Mouse (Mus musculus) Patski (cell line): ENCODE measurements around the gene Sipa1l3. TPM values are rescaled to one million over a fixed set of nuclear protein-coding genes. Genes with fewer than 3 reads are reported as not detected.

Source experiments
- ATAC-seq: fragments of 100-300 bp; one replicate; pipeline ENCODE4 v1.8.0; 2021
- CTCF ChIA-PET: fragments of 350-600 bp; sonication (Branson Sonifier 250); formaldehyde crosslinking; loops from one replicate; lab custom pipeline; 2022; ENCODE audit warnings: inconsistent platforms; lab: Charles Lee
- POLR2A ChIA-PET: fragments of 350-600 bp; sonication (Branson Sonifier 250); formaldehyde crosslinking; loops from one replicate; lab custom pipeline; 2022; ENCODE audit warnings: antibody characterized with exemption, inconsistent platforms; lab: Charles Lee
- DNase-seq: peaks from one replicate; pipeline ENCODE4 v3.0.0-alpha.2; 2011; ENCODE audit warnings: low read depth, low spot score
- H3K27me3 ChIP-seq: fragments of 371-371 bp; one replicate; pipeline ENCODE4 v1.5.1; 2021
- CTCF ChIP-seq: fragments of 100-300 bp; IDR thresholded peaks from one replicate; pipeline ENCODE4 v1.5.1; 2021
- in situ Hi-C: fragments of 300-500 bp; cut with MboI; formaldehyde crosslinking; loops from 3 replicates; pipeline ENCODE4 v1.11.1; 2018; ENCODE audit warnings: low pct_unique_long_range_greater_than_20kb, mixed read lengths
- polyA plus RNA-seq: library from polyadenylated mRNA; unstranded; gene quantifications from one replicate; pipeline ENCODE4 v1.2.3, GENCODE M21; 2021

Sipa1l3 gene
- polyA plus RNA-seq, 1 experiment from 2014 or later, result 27.2 TPM

DNA sequence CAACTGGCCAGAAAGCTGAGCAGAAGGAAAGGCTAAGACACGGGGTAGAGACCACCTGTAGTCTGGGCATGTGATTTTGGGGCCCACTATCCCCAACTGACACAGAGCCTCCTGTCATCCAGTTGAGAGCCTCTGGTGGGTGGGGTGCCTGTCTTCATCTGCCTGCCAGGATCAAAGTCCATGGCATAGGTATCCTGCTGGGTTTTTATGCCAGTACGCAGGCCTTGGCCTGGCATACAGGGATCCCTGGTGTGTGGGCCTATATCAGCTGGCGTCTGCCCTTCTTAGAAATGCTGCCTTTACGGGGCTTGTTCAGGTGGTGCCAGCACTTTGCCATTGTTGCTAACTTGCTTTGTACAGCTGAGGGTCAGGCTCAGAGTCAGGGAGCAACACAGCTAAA is 123.3 kb downstream of the Sipa1l3 start:
- POLR2A ChIA-PET, result no interaction called here
- in situ Hi-C loops, result no loop called here
- DNase-seq (no peak), ATAC-seq (no peak)
- no peak for TF ChIP-seq CTCF
- CTCF ChIA-PET, result interaction anchor here (1.7 kb wide), 1 partner anchor 11 kb away, joined by 6 read pairs; no protein-coding TSS in a partner anchor
- H3K27me3 ChIP-seq, result no peaks in the 10 kb centered on the region

DNA sequence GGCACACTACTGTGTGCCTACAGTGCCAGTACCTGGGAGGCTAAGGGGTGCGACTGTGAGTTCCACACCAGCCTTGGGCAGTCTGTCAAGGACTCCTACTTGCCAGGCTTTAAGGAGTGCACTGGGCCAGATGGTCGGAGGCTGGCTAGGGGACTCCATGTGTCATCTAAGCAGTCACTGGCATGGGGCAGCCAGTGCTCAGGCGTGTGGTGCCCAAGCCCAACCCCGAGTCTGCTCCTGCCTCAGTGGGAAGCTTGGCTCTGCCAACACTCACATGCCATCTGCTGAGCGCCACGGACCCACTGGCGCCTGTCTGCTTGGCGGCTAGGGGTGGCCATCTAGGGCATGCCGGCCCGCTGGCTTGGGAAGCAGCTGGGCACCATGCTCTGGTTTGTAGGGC is 125.1 kb downstream of the Sipa1l3 start:
- no peaks in the 10 kb centered on the region for H3K27me3 ChIP-seq
- in situ Hi-C loops, result no loop called here
- no peak for ATAC-seq
- no peak for TF ChIP-seq CTCF
- POLR2A ChIA-PET, result interaction anchor here (0.6 kb wide), 1 partner anchor 49 kb away, joined by 3 read pairs; no protein-coding TSS in a partner anchor
- CTCF ChIA-PET, result interaction anchor here (1.2 to 1.9 kb wide), 2 partner anchors 128 to 130 kb away, joined by 3 to 6 read pairs; no protein-coding TSS in a partner anchor
- no peak for DNase-seq

DNA sequence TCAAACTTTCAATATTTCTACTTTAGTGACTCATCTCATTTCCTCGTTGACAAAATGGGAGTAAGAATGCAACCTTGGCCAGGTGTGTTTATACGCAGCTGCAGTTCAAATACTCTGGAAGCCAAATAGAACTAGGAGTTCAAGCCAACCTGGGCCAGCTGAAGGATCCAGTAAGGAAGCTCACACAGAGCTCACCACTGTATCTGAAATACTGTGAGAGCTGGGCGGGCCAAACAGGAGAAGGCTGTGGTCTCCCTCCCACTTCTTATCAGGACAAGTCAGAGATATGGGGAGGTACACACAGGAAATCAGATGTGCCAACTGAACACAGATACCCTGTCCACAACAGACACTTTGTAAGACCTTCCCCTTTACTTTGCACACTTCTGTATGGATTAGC is 125.6 kb downstream of the Sipa1l3 start:
- no peak for TF ChIP-seq CTCF
- no peaks in the 10 kb centered on the region for H3K27me3 ChIP-seq
- in situ Hi-C loops, result no loop called here
- CTCF ChIA-PET, result interaction anchor here (1.2 to 1.9 kb wide), 2 partner anchors 129 to 131 kb away, joined by 3 to 6 read pairs; no protein-coding TSS in a partner anchor
- ATAC-seq (no peak), DNase-seq (no peak)
- POLR2A ChIA-PET, result interaction anchor here (0.6 kb wide), 1 partner anchor 50 kb away, joined by 3 read pairs; no protein-coding TSS in a partner anchor

DNA sequence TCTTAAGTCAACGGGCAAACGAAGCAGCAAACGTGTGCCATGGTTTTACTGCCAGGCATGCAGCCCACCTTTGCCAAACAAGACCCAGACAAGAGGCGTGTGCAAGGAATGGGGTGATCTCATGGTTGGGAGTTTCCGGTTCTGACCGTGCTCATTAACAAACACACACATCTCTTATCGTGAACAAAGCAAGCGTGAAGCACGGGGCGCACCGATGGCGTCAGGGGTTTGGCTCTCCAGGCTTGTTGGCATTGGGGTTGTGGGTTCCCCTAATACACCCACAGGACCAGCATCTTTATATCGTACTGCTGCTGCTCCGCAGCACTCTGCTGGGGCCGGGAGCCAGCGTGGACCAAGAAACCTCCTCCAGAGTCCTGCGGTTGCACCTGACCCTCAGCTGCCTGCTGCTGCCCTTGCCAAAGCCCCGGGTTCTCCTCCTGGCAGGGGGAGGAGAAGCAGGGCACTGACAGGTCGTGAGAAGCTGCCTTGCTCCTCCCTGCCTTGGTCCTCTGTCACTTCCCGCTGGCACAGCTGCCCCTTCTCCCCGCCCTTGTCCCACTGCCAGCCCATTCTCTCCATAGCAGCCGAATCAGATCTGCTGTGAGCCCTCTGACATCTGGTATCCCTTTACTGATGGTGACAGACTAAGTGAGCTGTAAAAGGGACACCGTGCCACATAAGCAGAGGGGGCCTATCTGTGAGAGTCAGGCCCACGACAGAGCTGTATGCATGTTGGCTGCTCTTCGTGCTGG is 126.5 kb downstream of the Sipa1l3 start:
- H3K27me3 ChIP-seq, result no peaks in the 10 kb centered on the region
- POLR2A ChIA-PET, result no interaction called here
- CTCF ChIA-PET, result interaction anchor here (1.9 kb wide), 1 partner anchor 131 kb away, joined by 6 read pairs; no protein-coding TSS in a partner anchor
- in situ Hi-C loops, result no loop called here
- TF ChIP-seq CTCF, result no peak
- ATAC-seq (no peak), DNase-seq (no peak)

DNA sequence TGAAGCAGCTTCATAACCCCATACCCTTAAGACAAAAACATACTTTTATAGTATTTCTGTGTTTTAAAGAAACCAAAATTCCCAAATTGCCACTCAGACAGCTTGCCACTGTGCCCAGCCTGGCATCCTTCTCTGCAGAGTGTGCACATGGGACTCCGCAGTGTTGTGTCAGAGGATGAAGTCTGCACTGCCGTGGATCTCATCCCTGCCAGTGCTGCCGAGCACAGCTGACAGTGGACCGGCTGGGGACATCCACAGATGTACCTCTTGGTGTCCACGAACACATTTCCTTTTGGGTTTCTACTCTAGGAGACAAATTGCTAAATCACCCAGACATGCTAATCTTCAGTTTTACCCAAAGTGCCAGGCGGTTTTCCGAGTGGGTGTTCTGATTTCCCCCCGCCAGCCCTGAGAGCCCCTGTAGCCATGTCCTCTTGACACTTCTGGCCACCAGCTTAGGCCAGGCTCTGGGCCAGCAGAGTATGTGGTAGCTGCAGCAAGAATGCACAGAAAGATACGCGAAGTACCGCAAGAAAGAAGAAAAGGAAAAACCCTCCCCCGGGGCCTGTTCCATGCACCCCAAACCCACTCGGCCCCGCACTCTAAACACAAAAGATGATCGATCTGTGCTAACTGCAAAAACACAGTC is 127.2 kb downstream of the Sipa1l3 start:
- ChIA-PET CTCF (no interaction called here), POLR2A (no interaction called here)
- no peak for DNase-seq
- no peaks in the 10 kb centered on the region for H3K27me3 ChIP-seq
- in situ Hi-C loops, result no loop called here
- no peak for ATAC-seq
- no peak for TF ChIP-seq CTCF

DNA sequence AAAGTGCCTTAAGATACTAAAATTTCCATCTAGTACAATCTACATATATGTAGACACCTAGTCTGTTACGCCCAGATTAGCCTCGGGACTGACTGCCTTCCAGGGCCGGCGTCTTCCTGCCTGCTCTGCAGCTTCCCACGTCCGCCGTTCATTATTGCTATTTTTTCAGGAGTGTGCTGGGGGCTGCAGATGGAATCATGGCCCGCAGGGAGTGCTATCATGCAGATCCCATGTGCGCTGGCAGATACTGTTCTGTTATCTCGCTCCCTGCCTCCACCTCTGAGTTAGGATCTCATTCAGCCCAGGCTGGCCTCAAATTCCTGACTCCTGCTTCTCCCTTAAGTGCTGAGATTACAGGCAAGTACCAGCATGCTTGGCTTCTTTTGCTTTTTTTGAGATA is 128.2 kb downstream of the Sipa1l3 start:
- ATAC-seq (no peak), DNase-seq (no peak)
- H3K27me3 ChIP-seq, result no peaks in the 10 kb centered on the region
- ChIA-PET POLR2A (interaction anchor here (0.8 kb wide), 1 partner anchor 12 kb away, joined by 8 read pairs; no protein-coding TSS in a partner anchor), CTCF (no interaction called here)
- no peak for TF ChIP-seq CTCF
- in situ Hi-C loops, result no loop called here

DNA sequence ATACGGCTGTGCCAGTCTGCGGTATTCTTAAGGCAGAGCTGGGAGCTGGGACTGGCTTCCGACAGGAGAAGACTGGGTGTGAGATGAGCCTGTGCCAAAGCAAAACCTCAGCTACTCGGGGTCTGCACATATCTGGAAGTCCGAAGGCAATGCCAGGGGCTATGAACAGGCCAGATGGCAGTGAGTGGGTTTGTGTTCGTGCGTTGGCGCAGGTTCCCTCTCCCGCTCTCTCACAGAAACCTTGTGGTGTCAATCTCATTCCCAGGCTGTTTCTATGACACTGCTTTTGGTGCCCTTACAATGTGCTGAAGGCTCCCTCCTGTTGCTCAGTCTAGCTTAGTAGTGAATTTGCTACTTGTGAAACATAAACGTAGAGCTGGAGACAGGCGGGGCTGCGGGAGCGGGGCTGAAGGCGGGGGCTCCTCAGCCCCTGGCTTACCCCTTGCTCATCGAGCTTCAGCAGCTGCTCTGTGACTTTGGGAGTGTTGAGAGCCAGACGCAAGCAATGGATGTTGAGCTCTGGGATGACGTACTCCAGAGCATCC is 130.8 kb downstream of the Sipa1l3 start:
- H3K27me3 ChIP-seq, result no peaks in the 10 kb centered on the region
- ATAC-seq, result no peak
- CTCF ChIA-PET, result interaction anchor here (1.1 to 1.6 kb wide), 3 partner anchors 54 to 135 kb away, joined by 3 to 8 read pairs (median 4); no protein-coding TSS in a partner anchor
- POLR2A ChIA-PET, result interaction anchor here (1.6 kb wide), 1 partner anchor 36 kb away, joined by 4 read pairs; no protein-coding TSS in a partner anchor
- no peak for DNase-seq
- in situ Hi-C loops, result no loop called here
- TF ChIP-seq CTCF, result no peak

DNA sequence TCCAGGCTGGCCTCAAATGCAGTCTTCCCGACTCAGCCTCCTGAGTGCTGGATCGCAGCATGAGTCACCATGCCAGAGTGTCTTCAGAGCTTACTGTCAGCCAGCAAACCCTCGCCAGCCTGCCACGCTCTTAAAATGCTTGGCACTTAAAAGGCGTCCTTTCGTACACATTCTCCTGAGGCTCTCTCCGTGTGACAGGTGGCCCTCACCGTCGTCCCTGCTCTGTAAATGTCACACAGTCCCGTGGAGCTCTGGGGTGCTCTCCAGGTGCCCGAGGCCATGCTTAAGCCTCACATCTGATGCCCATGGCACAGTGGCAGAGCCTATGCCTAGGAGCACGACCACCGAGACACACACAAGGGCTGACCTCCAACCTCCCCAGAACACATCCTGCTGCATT is 132.1 kb downstream of the Sipa1l3 start:
- H3K27me3 ChIP-seq, result no peaks in the 10 kb centered on the region
- POLR2A ChIA-PET, result no interaction called here
- in situ Hi-C loops, result no loop called here
- CTCF ChIA-PET, result interaction anchor here (0.7 to 6.8 kb wide), 3 partner anchors 10 to 135 kb away, joined by 3 to 89 read pairs (median 4); partner anchors contain the start of gene Sipa1l3
- DNase-seq (no peak), ATAC-seq (no peak)
- no peak for TF ChIP-seq CTCF

DNA sequence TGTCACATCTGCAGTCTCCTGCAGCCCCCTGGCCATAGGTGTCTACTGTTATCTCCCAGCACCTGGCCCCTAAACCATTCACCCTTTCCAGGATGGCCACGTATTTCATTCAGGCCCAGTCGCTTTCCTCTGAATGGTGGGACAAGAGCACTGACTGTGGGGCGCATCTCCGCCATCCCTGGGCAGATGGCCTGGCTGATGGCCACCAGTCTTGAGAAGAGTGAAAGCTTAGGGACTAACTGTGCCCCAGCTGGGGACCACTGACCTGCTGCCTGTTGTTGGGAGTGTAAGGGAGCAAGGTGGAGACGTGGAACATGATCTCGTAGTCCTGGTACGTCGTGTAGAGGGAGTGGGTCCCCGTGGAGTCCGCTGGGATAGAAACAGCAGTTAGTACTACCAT is 132.7 kb downstream of the Sipa1l3 start:
- ATAC-seq (no peak), DNase-seq (no peak)
- ChIA-PET CTCF (interaction anchor here (1.2 to 6.8 kb wide), 2 partner anchors 78 to 135 kb away, joined by 4 to 89 read pairs; partner anchors contain the start of gene Sipa1l3), POLR2A (no interaction called here)
- H3K27me3 ChIP-seq, result no peaks in the 10 kb centered on the region
- in situ Hi-C loops, result no loop called here
- TF ChIP-seq CTCF, result no peak

DNA sequence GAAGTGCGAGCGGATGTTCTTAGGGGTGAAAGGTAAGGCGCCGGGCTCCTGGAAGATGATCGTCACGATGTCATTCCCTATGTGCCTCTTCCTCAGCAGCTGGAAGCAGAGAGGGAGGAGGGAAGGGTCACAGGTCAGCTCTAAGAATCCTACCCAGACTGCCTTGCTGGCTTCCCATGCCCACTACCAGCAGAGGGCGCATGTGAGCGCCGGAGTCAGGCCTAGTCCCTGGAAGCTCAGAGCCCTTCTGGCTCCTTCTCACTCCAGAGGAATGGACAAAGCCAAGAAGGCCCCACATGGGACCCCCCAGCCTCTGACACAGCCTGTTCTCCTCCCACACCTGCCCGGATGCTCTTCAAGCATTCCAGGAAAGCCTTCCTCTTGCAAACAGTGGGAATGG is 135.2 kb downstream of the Sipa1l3 start:
- ChIA-PET POLR2A (interaction anchor here (1.2 kb wide), 1 partner anchor 138 kb away, joined by 3 read pairs; no protein-coding TSS in a partner anchor), CTCF (interaction anchor here (0.7 to 6.8 kb wide), 10 partner anchors 38 to 138 kb away, joined by 3 to 89 read pairs (median 3); partner anchors contain the start of gene Sipa1l3)
- DNase-seq (no peak), ATAC-seq (no peak)
- no peaks in the 10 kb centered on the region for H3K27me3 ChIP-seq
- in situ Hi-C loops, result loop anchor here (5.0 kb wide), 2 partner anchors 69 to 139 kb away; no protein-coding TSS in a partner anchor
- peak; percentile 94 for TF ChIP-seq CTCF
